Mouse (Mus musculus) heart, embryonic 15.5 days (tissue): ENCODE data around the gene Zfp593. TPM values are rescaled to one million over a fixed set of nuclear protein-coding genes. Genes with fewer than 3 reads are reported as not detected.
"Not testable (repeated sequence)": the region's sequence is repeated elsewhere in the genome, so short reads cannot be mapped to it uniquely, and the experiment has no call there.

Experiments used
- ATAC-seq: fragments of 200-750 bp; cut with Nextera tagmentation; replicated peaks from 2 replicates; pipeline ENCODE4 v1.8.0; 2017; ENCODE audit warnings: low read depth, moderate TSS enrichment; ENCODE audit not compliant: insufficient number of reproducible peaks, insufficient read depth, low FRiP score
- H3K27ac ChIP-seq: fragments of 300-500 bp; sonication (generic); 2 replicates; pipeline ENCODE4 v1.5.1; 2015; ENCODE audit warnings: mild to moderate bottlenecking, inconsistent platforms
- H3K27me3 ChIP-seq: fragments of 300-500 bp; sonication (generic); 2 replicates; pipeline ENCODE4 v1.6.1; 2015; ENCODE audit warnings: inconsistent platforms
- H3K36me3 ChIP-seq: fragments of 300-500 bp; sonication (generic); 2 replicates; pipeline ENCODE4 v1.6.1; 2015; ENCODE audit warnings: mild to moderate bottlenecking, inconsistent platforms
- H3K4me1 ChIP-seq: fragments of 300-500 bp; sonication (generic); replicated peaks from 2 replicates; pipeline ENCODE4 v1.6.1; 2015; ENCODE audit warnings: inconsistent platforms
- H3K4me2 ChIP-seq: fragments of 300-500 bp; sonication (generic); 2 replicates; pipeline ENCODE4 v1.6.1; 2015; ENCODE audit warnings: inconsistent platforms, mild to moderate bottlenecking, moderate library complexity
- H3K4me3 ChIP-seq: fragments of 300-500 bp; sonication (generic); 2 replicates; pipeline ENCODE4 v1.5.1; 2015; ENCODE audit warnings: mild to moderate bottlenecking, inconsistent platforms
- H3K9ac ChIP-seq: fragments of 300-500 bp; sonication (generic); 2 replicates; pipeline ENCODE4 v1.6.1; 2015; ENCODE audit warnings: mild to moderate bottlenecking, inconsistent platforms
- H3K9me3 ChIP-seq: fragments of 300-500 bp; sonication (generic); replicated peaks from 2 replicates; pipeline ENCODE4 v1.6.1; 2016; ENCODE audit warnings: inconsistent platforms
- WGBS: fragments of 180-500 bp; shearing (Covaris S2); methylation state at CpG from one replicate; pipeline ENCODE4 v1.1.7; 2015; ENCODE audit warnings: mixed read lengths; 5-methylcytosine and 5-hydroxymethylcytosine counted together
- polyA plus RNA-seq: library from polyadenylated mRNA; unstranded; fragments of >200 nt; fragmentation: Nextera tagmentation; extraction: Ambion mirVana; gene quantifications from 2 replicates; pipeline ENCODE4 v1.2.1, GENCODE M21; 2015

Zfp593 gene
- polyA plus RNA-seq, 1 experiment from 2014 or later = 7.4 TPM

- Histone ChIP-seq H3K4me2 (peak overlapping the region; percentile 53), H3K4me3 (peak overlapping the region; percentile 32), H3K27ac (peak overlapping the region; percentile 15; the same call in 1 of the 2 replicates), H3K36me3 (peaks cover 18% of the 10 kb centered on the region; the same call in 1 of the 2 replicates), H3K9me3 (no peaks in the 10 kb centered on the region), H3K4me1 (peaks cover 10% of the 10 kb centered on the region; the same call in 1 of the 2 replicates), H3K27me3 (no peaks in the 10 kb centered on the region), H3K9ac (peak overlapping the region; percentile 29; the same call in 1 of the 2 replicates)
- 0 out of 2 replicates have a peak, but pooled peaks have one; percentile 31 for ATAC-seq
- 2% methylated on average over 14 of the region's 14 CpGs for WGBS
Measured at GRCm38 (mm10) chr4:134273417-134274345, 28.3 kb upstream of the Zfp593 start.

GRCm38 (mm10) chr4:134272731-134273416 lies 27.5 kb upstream of the Zfp593 start:
- no peak for ATAC-seq

DNA sequence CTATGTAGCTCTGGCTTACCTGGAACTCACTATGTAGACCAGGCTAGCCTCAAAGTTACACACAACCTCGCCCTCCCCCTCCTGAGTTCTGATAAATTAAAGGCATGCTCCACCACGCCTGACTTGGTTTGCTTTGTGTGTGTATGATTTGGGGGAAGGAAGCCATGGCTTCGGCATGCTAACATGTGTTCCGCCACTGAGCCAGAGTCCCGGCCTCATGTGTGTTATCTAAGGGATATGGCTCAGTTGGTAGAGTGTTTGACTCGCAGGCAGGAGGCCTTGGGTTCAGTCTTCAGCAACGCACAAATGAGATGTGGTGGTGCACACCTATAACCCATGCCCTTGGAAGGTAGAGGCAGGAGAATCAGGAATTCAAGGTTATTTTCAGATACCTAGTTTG lies 26.6 kb upstream of the Zfp593 start:
- 84% methylated on average over 7 of the region's 7 CpGs for WGBS
- Histone ChIP-seq H3K27me3 (no peaks in the 10 kb centered on the region), H3K4me2 (no peak overlapping the region), H3K4me1 (peaks cover 10% of the 10 kb centered on the region; the same call in 1 of the 2 replicates), H3K4me3 (no peak overlapping the region), H3K9me3 (no peaks in the 10 kb centered on the region), H3K36me3 (peaks cover 5% of the 10 kb centered on the region; the same call in 1 of the 2 replicates), H3K9ac (no peak overlapping the region), H3K27ac (no peak overlapping the region)
- ATAC-seq = no peak

More at GRCm38 (mm10) chr4:134272731-134273416, 27.5 kb upstream of the Zfp593 start:
- Histone ChIP-seq H3K27ac (no peak overlapping the region), H3K27me3 (no peaks in the 10 kb centered on the region), H3K36me3 (peaks cover 11% of the 10 kb centered on the region; the same call in 1 of the 2 replicates), H3K9ac (peak overlapping the region; percentile 0; the same call in 1 of the 2 replicates), H3K9me3 (no peaks in the 10 kb centered on the region), H3K4me2 (peak overlapping the region; percentile 53), H3K4me3 (peak overlapping the region; percentile 32), H3K4me1 (peaks cover 10% of the 10 kb centered on the region; the same call in 1 of the 2 replicates)
- WGBS = 18% methylated on average over 12 of the region's 13 CpGs

GRCm38 (mm10) chr4:134269622-134270021 lies 24.2 kb upstream of the Zfp593 start:
- H3K4me1 ChIP-seq = peaks cover 10% of the 10 kb centered on the region; the same call in 1 of the 2 replicates
- H3K27me3 ChIP-seq, H3K9me3 ChIP-seq, H3K36me3 ChIP-seq, H3K4me3 ChIP-seq, ATAC-seq, H3K4me2 ChIP-seq, H3K27ac ChIP-seq, H3K9ac ChIP-seq: not testable (repeated sequence)

DNA sequence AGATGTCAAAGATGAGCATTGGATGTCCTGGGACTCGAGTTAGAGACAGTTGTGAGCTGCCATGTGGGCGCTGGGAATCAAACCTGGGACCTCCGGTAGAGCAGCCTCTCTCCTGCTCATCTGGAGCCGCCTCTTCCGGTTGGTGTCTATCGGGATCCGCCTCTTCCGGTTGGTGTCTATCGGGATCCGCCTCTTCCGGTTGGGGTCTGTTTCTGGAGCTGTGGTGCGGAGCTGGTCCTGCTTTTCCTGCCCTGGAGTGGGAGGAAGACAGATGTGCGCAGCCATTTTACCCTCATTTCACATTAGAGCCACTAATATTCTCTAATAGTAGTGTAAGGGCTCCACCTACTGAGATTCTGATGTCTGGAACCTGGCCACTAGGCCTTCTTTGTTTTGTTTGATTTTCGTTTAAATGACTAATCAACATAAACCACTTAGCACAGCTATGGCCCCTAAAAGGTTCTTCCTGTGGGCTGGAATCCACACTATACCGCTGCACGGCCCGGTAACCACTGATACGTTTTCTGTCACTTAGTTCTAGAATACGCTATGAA lies 22.8 kb upstream of the Zfp593 start:
- Histone ChIP-seq H3K4me1 (peaks cover 4% of the 10 kb centered on the region; the same call in 1 of the 2 replicates), H3K4me2 (no peak overlapping the region), H3K36me3 (no peaks in the 10 kb centered on the region), H3K9ac (no peak overlapping the region), H3K27me3 (no peaks in the 10 kb centered on the region), H3K4me3 (no peak overlapping the region), H3K27ac (no peak overlapping the region), H3K9me3 (no peaks in the 10 kb centered on the region)
- ATAC-seq = no peak
- WGBS = 83% methylated on average over 19 of the region's 19 CpGs

DNA sequence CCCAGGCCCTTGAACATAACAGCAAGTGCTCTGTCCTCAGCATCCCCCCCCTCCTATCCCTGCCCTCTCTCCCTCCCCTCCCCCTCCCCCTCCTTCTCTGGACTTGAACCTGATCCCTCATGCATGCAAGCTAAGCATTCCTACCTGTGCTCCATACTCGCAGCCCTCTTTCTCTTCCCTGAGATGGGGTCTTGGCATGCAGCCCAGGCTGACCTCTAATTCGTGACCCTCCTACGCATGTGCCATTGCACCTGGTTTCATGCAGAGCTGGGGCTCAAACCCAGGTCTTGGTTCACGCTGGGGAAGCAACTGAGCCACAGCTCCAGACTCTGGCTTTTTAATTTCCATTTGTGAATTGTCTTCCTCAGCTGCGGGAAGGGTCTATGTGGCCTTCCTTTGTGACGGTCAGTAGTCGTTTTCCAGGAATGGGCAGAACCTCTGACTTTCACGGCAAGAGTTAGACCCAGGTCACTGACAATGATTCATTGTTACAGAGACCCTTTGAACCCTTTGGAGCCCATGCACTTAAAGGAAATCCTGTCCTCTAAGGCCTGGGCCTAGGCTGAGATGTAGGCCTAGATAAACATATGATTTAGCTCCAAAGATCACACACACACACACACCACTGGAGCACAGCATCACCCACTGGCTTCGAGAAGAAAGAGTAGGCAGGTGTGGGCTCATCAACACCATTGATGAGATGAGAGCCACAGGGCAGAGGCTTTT lies 20.6 kb upstream of the Zfp593 start:
- Histone ChIP-seq H3K9me3 (no peaks in the 10 kb centered on the region), H3K4me1 (no peaks in the 10 kb centered on the region), H3K36me3 (no peaks in the 10 kb centered on the region), H3K9ac (no peak overlapping the region), H3K27me3 (no peaks in the 10 kb centered on the region), H3K4me2 (no peak overlapping the region), H3K27ac (no peak overlapping the region), H3K4me3 (no peak overlapping the region)
- WGBS = 58% methylated on average over 9 of the region's 9 CpGs
- ATAC-seq = no peak

DNA sequence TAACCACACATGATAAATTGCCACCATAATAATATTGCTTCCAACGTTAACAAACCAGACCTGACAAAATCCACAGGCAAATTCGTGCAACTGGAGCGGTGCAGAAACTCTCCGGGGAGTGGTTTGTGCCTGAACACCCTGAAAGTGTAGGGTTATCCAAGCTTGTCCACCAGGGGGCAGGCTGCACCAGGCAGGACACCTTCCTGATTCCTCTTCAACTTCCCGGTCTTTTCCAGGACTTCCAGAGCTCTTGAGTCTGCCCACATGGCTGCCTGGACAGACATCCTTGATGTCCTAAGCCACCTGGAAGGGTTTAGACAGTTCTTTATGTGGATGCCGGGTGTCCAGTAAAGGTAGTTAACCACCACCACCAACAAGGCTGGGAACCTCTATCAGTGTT lies 17.8 kb upstream of the Zfp593 start:
- Histone ChIP-seq H3K4me1 (no peaks in the 10 kb centered on the region; the same call in 1 of the 2 replicates), H3K4me3 (no peak overlapping the region), H3K9me3 (no peaks in the 10 kb centered on the region), H3K27me3 (no peaks in the 10 kb centered on the region), H3K4me2 (no peak overlapping the region), H3K9ac (no peak overlapping the region), H3K36me3 (no peaks in the 10 kb centered on the region), H3K27ac (no peak overlapping the region)
- ATAC-seq = no peak
- WGBS = 34% methylated on average over 6 of the region's 6 CpGs

DNA sequence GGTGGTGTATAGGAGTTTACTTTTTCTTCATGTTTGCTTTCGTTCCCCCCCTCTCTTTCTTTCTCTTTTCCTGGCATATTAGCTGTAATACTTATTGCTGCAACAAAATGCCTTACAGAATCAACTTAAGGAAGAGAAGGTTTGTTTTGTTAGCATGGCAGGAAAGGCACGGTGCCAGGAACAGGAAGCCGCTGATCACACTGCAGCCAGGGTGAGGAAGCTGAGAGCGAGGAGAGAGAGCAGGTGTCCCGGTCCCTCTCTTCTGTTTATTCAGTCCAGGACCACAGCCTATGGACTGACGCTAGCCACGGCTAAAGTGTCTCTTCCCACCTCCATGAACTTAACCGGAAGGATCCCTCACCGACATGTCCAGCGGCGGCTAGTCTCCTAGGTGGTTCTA lies 13.0 kb upstream of the Zfp593 start:
- H3K36me3 ChIP-seq = no peaks in the 10 kb centered on the region
- no peak overlapping the region for H3K9ac ChIP-seq
- H3K4me2 ChIP-seq = no peak overlapping the region
- H3K27ac ChIP-seq = no peak overlapping the region
- H3K9me3 ChIP-seq = no peaks in the 10 kb centered on the region
- peaks cover 40% of the 10 kb centered on the region for H3K4me1 ChIP-seq
- WGBS = 59% methylated on average over 11 of the region's 11 CpGs
- H3K27me3 ChIP-seq = 0 out of 2 replicates have a peak, but pooled peaks cover 6% of the 10 kb centered on the region
- no peak overlapping the region for H3K4me3 ChIP-seq
- no peak for ATAC-seq

DNA sequence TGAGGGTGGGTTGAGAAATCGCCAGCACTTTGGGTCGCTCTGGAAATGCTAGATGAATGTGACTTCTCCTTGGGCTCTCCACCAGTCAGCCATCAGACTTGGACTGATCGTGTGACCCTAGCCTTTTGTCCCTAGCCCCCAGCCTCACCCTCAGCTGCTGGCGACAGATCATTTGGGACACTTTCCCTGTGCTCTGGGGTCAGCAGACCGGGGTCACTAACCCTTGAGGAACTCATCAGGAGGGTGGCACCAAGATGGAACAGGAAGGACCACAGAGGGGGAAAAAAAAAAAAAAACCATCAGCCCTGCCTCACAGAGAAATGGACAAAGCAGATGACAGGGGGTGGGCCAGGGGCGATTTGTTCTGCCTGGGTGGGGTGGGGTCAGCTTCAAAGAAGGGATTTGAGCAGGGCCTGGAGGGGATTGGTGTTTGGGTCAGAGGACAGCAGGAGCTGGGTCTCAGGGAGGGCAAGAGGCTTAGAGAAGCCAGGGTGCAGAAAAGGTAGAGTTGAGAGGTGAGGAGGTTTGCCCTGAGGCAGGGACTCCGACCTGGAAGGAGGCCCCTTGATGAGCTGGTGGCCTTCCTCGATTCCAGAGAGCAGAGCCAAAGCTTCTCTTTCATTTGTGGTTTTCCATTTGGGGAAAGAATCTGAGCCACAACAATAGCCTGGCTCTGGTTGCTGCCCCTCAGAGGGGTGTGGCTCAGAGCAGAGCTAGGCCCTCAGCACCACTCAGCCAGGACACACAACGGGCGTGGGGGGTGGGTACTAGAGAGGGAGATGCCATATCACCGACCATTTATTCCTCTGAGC lies 12.0 kb upstream of the Zfp593 start:
- H3K4me1 ChIP-seq = peaks cover 45% of the 10 kb centered on the region
- peak overlapping the region; percentile 55 for H3K27ac ChIP-seq
- no peaks in the 10 kb centered on the region for H3K36me3 ChIP-seq
- H3K9ac ChIP-seq = no peak overlapping the region
- ATAC-seq = no peak
- H3K4me3 ChIP-seq = no peak overlapping the region
- peaks cover 15% of the 10 kb centered on the region for H3K27me3 ChIP-seq
- H3K4me2 ChIP-seq = no peak overlapping the region
- no peaks in the 10 kb centered on the region for H3K9me3 ChIP-seq
- WGBS = 26% methylated on average over 11 of the region's 11 CpGs
